Mouse (Mus musculus): ENCODE data around the gene Apoe. TPM values are rescaled to one million over a fixed set of nuclear protein-coding genes. Genes with fewer than 3 reads are reported as not detected.

Apoe gene
- polyA plus RNA-seq (2015; fragmentation: Nextera tagmentation; extraction: Ambion mirVana), result 259 and 340 TPM in 2 replicates

DNA sequence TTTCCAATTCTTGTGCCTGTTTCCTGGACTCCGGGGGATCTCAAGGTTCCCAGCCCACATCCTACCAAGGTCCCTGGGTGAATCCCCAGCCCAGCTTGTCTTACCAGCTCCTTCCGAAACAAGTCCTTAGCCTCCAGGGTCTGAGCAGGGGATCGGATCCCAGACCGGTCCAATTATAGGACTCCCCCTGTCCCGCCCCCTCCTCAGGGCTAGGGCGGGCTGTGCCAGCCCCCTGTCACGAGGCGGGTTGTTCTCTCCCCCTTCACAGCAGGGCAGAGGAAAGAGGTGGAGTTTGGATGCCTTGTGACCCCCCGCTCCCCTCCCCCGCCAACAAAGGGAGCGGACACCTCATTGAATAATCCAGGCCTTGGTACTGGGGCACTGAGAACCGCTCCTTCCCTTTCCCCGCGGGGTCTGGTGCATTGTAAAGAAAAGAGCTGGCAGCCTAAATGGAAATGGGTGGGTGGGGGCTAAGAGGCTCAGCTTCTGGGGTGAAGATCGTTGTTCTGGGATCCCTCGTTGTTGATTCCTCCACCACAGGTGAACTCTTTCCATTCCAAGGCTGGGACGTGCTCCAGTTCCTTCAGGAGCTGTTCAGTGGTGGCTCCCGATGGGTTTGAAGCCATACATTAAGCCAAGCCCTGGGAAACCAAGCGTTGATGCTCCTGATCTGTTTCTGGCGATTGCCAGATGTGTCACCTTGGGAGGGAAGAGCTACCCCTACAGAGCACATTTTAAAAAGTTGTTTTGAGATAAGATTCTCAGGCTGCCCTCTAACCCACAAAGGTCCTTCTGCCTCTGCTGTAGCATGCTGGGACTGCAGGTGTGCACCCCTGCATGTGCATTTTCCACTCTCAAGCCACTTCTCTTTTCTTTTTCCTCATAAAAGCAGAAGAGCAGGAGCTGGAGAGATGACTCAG lies at the start of gene Apoe:
TSS of gene Apoe (minus strand) at position 282 of the 920 bp plus-strand sequence.
- Histone ChIP-seq H3K4me2 (peak within 1 kb of the TSS; percentile 72), H3K9ac (peak within 1 kb of the TSS; percentile 40), H3K36me3 (peaks cover 41% of the 10 kb centered on the region), H3K4me1 (peaks cover 52% of the 10 kb centered on the region), H3K4me3 (replicated peaks) (peak within 1 kb of the TSS; percentile 42), H3K27me3 (no peaks in the 10 kb centered on the region), H3K27ac (peak within 1 kb of the TSS; percentile 60), H3K9me3 (replicated peaks) (no peaks in the 10 kb centered on the region)
- WGBS, result 1% methylated on average over 20 of the region's 20 CpGs
- ATAC-seq (replicated peaks; ENCODE audit: low FRiP score), result peak; percentile 44; the same call in 1 of the 2 replicates

DNA sequence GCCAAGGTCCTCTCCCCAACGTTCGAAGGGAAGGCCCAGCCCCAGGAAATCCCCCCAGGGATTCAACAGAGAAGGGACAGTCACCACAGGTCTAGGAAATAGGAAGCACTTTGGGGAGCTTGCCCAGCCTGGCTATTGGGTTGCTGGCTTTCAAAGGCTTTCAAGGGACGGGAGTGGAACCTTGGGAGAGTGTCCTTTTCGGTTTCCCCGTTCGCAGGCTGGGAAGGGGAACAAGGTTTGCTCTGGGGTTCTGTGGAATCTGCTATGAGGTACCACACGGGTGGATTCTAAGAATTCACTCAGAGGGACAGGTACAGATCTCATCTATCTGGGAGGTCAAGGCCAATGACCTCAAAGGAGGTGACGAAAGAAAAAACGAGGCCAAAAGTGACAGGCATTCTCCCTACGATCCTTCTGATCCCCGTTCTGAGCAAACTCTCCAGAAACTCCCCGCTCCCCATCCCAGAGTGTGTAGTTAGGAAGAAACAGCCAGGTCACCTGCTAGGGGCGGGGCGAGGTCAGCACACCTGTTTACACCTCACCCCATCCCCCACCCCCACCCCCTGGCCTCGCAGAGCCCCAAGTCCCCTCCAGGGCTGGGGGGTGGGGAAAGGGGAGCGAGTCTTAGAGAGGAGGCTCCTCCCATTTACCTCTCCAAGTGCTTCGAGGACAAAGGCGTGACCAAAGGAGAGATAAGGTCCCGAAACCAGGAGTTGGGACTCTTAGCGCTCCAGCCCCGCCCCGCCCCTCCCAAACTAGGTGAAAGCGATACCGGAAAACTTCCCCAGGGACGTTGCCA lies 48.6 kb upstream of the Apoe start:
- WGBS, result 5% methylated on average over 25 of the region's 25 CpGs
- H3K4me3 ChIP-seq (replicated peaks), result peak overlapping the region; percentile 74
- H3K4me1 ChIP-seq, result peaks cover 68% of the 10 kb centered on the region
- H3K9ac ChIP-seq, result peak overlapping the region; percentile 77
- no peak for ATAC-seq (replicated peaks; ENCODE audit: low FRiP score)
- no peaks in the 10 kb centered on the region for H3K9me3 ChIP-seq (replicated peaks)
- peak overlapping the region; percentile 87 for H3K27ac ChIP-seq
- H3K36me3 ChIP-seq, result peaks cover 19% of the 10 kb centered on the region
- peak overlapping the region; percentile 88 for H3K4me2 ChIP-seq
- H3K27me3 ChIP-seq, result no peaks in the 10 kb centered on the region

DNA sequence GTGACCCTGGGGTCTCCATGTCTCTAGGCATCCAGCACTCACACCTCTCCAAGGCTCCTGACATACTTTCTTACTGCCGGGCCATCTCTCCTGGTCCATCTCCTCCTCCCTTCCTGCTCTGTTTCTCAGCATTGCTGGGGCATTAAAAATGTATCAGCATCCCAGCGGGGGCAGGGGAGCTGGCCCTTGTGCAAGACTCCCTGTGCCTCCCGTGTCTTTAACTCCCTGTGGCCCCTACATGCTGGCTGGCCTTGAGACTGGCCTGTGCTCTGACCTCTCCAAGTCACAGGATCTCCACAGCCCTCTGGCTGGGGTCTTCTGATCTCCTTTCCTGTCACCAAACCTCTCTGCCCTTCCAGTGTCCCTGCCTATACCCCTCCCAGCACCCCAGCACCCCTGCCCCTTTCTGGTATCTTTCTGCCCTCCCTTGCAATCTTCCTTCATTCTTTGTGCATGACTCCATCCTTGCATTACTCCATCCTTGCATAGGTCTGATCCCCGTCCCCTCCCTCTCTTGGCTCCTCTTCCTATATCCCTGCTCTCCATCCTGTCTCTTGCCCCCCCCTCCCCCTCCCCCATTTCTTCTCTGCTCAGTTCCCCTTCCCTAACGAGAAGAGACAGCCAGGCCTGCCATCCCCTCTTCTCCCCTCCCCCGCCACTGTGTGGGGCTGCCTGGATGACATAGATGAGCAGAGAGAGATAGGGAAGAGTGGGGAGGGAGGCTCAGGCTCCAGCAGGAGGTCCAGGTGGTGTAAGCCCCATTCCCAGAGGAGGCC lies 47.6 kb upstream of the Apoe start:
- H3K27me3 ChIP-seq, result no peaks in the 10 kb centered on the region

DNA sequence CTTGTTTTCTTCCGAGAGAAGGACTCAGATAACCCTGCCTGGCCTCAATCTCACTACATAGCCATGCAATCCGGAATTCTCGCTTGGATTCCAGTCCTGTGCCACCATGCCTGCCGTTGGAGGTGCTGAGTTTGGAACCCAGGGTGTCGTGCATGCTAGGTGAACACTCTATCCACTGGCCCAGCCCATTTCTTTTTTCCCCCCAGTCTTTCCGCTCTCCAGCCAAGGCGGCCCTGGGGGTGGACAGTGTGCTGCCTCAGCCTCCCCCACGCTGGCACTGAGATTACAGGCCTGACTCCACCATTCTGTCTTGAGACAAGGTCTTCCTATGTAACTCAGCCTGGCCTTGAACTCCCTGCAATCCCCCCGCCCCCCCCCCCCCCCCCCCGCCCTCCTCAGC lies 47.0 kb upstream of the Apoe start:
- no peaks in the 10 kb centered on the region for H3K9me3 ChIP-seq (replicated peaks)
- H3K27ac ChIP-seq, result peak overlapping the region; percentile 83; the same call in 1 of the 2 replicates
- H3K36me3 ChIP-seq, result peaks cover 33% of the 10 kb centered on the region
- H3K4me2 ChIP-seq, result peak overlapping the region; percentile 88
- H3K4me3 ChIP-seq (replicated peaks), result no peak overlapping the region
- 65% methylated on average over 8 of the region's 10 CpGs for WGBS
- no peaks in the 10 kb centered on the region for H3K27me3 ChIP-seq
- H3K9ac ChIP-seq, result no peak overlapping the region
- no peak for ATAC-seq (replicated peaks; ENCODE audit: low FRiP score)
- peaks cover 82% of the 10 kb centered on the region for H3K4me1 ChIP-seq

More for the DNA sequence above, 47.6 kb upstream of the Apoe start:
- Histone ChIP-seq H3K4me1 (peaks cover 78% of the 10 kb centered on the region), H3K9me3 (replicated peaks) (no peaks in the 10 kb centered on the region), H3K27ac (peak overlapping the region; percentile 87), H3K4me3 (replicated peaks) (peak overlapping the region; percentile 74), H3K36me3 (peaks cover 27% of the 10 kb centered on the region), H3K4me2 (peak overlapping the region; percentile 88), H3K9ac (peak overlapping the region; percentile 77; the same call in 1 of the 2 replicates)
- 22% methylated on average over 6 of the region's 6 CpGs for WGBS
- ATAC-seq (replicated peaks; ENCODE audit: low FRiP score), result no peak

DNA sequence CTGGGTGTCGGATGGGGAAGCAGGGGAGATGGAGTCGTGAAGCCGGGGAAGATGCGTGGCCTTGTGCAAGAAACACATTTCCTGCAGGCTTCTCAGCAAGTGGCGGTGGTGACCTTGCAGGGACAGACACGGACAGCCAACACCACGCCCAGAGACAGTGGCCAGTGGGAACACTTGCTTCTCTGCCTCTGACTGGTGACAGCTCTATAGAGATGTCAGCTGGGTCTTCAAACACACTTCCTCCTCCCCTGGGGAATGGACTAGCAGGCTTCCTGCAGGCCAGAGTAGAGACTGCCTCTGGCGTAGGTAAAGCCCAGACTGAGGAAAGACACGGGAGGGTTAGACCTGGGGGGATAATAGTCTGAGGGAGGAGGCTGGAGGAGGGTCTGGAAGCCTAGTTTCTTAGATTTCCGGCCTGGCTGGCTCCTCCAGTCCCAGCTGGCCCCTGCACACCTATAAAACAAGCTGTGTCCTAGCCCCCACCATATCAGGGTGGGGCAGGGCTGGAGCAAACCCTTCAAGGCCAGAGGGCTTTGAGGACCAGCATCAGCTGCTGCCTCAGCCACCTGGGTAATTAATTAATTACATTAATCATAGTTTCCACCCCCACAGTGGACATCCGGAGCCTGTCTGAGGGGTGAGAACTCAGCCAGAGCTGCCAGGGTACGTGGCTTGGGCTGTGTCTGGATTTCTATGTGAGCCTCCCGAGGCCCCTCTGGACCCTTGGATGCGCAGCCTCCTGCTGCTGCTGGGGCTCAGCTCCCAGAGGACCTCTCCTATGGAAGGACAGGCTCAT lies 45.8 kb upstream of the Apoe start:
- no peaks in the 10 kb centered on the region for H3K27me3 ChIP-seq
- H3K36me3 ChIP-seq, result peaks cover 45% of the 10 kb centered on the region
- H3K4me3 ChIP-seq (replicated peaks), result 0 out of 2 replicates have a peak overlapping the region, but pooled peaks have one; percentile 7
- H3K4me1 ChIP-seq, result peaks cover 80% of the 10 kb centered on the region
- H3K9ac ChIP-seq, result no peak overlapping the region
- H3K27ac ChIP-seq, result peak overlapping the region; percentile 83
- 37% methylated on average over 14 of the region's 14 CpGs for WGBS
- ATAC-seq (replicated peaks; ENCODE audit: low FRiP score), result no peak
- peak overlapping the region; percentile 88 for H3K4me2 ChIP-seq
- H3K9me3 ChIP-seq (replicated peaks), result no peaks in the 10 kb centered on the region

DNA sequence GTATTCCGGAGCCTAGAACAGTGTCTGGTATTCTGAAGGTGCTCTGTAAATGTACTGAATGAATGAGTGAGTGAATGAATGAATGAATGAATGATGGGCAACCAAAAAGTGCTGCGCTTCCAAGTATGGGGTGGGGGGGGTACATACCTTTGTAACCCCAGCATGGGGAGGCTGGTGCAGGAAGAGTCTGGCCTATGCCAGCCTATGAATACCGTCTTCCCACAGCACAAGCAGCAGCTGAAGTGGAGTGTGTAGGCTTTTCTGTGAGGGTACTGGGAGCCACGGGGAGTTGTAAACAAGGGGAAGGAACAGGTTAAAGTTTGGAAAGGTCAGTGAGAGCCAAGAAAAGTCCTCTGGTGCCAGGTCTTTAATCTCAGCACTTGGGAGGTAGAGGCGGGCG lies 44.8 kb upstream of the Apoe start:
- H3K4me1 ChIP-seq, result peaks cover 80% of the 10 kb centered on the region
- no peak overlapping the region for H3K27ac ChIP-seq
- 81% methylated on average over 6 of the region's 6 CpGs for WGBS

DNA sequence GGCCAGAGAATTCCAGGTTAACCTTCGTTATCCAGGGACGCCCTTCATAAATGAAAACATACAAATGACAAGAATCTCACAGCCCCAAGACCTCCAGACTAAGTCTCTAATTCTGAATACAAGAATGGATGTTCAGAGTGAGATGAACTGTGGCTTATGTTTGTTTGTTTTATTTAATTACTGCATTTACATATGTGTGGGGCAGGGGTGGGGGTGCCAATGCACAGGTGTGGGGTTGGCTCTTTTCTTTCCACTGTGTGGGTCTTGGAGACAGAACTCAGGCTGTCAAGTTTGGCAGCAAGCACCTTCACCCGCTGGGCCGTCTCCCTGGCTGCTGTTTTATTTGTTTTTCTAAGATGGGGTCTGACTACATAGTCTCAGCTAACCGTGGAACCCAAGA lies 43.5 kb upstream of the Apoe start:
- no peak for ATAC-seq (replicated peaks; ENCODE audit: low FRiP score)
- H3K4me1 ChIP-seq, result peaks cover 73% of the 10 kb centered on the region
- no peak overlapping the region for H3K4me3 ChIP-seq (replicated peaks)
- no peak overlapping the region for H3K9ac ChIP-seq
- 39% methylated on average over 5 of the region's 5 CpGs for WGBS
- peak overlapping the region; percentile 80 for H3K27ac ChIP-seq
- no peaks in the 10 kb centered on the region for H3K27me3 ChIP-seq
- H3K9me3 ChIP-seq (replicated peaks), result no peaks in the 10 kb centered on the region
- no peak overlapping the region for H3K4me2 ChIP-seq
- H3K36me3 ChIP-seq, result peaks cover 58% of the 10 kb centered on the region

More for the DNA sequence above, 44.8 kb upstream of the Apoe start:
- no peak overlapping the region for H3K4me3 ChIP-seq (replicated peaks)
- no peaks in the 10 kb centered on the region for H3K27me3 ChIP-seq
- no peak overlapping the region for H3K4me2 ChIP-seq
- H3K9me3 ChIP-seq (replicated peaks), result no peaks in the 10 kb centered on the region
- H3K9ac ChIP-seq, result no peak overlapping the region
- H3K36me3 ChIP-seq, result peaks cover 49% of the 10 kb centered on the region
- ATAC-seq (replicated peaks; ENCODE audit: low FRiP score), result no peak

DNA sequence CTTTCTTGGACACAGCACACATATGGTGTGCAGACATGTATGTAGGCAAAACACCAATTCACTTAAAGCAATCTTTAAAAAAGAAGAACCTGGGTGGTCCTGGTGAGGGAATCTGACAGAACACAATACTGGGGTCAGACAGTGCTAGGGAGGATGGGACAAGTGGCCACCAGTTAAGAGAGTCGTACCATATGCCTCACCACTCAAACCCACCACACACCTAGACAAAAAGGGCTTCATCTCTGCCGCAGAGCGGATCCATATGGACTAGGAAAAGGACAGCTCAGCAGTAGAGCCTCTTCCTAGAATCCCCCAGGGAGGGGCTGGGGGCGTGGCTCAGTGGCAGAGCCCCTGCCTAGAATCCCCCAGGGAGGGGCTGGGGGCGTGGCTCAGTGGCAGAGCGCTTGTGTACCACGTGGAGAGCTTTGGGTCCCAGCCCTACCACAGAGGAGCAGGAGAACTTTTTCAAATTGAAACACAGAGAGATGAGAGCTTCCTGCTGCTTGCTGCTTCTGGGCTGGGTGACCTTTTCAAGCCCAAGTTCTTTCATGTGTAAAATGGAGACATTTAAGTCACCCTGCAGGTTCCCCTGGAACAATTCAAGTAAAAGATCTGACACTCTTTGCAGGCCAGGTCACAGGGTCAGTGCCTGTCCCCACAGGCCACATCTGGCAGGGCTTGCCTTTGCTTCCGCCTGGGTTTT lies 42.5 kb upstream of the Apoe start:
- no peaks in the 10 kb centered on the region for H3K27me3 ChIP-seq
- 0 out of 2 replicates have a peak overlapping the region, but pooled peaks have one; percentile 4 for H3K4me3 ChIP-seq (replicated peaks)
- peaks cover 68% of the 10 kb centered on the region for H3K36me3 ChIP-seq
- H3K9ac ChIP-seq, result no peak overlapping the region
- ATAC-seq (replicated peaks; ENCODE audit: low FRiP score), result peak; percentile 62
- peak overlapping the region; percentile 16; the same call in 1 of the 2 replicates for H3K4me2 ChIP-seq
- no peaks in the 10 kb centered on the region for H3K9me3 ChIP-seq (replicated peaks)
- WGBS, result 14% methylated on average over 8 of the region's 8 CpGs
- H3K4me1 ChIP-seq, result peaks cover 69% of the 10 kb centered on the region
- peak overlapping the region; percentile 80 for H3K27ac ChIP-seq

DNA sequence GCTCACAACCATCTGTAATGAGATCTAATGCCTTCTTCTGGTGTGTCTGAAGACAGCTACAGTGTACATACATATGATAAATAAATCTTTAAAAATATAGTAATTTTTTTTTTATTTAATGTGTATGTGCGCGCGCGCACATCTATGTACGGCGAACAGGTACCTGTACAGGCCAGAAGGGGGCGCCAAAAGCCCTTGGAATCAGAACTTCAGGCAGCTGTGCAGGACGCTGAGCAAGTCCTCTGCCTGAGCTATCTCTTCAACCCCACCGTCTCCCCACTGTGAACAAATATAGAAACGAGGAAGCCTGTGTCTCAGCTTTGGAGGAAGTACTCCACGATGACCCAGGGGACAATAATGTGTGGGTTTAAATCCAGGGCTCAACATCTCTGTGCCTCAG lies 41.3 kb upstream of the Apoe start:
- no peak overlapping the region for H3K9ac ChIP-seq
- H3K4me3 ChIP-seq (replicated peaks), result no peak overlapping the region
- H3K27ac ChIP-seq, result 0 out of 2 replicates have a peak overlapping the region, but pooled peaks have one; percentile 80
- no peaks in the 10 kb centered on the region for H3K27me3 ChIP-seq
- no peaks in the 10 kb centered on the region for H3K9me3 ChIP-seq (replicated peaks)
- no peak overlapping the region for H3K4me2 ChIP-seq
- 91% methylated on average over 11 of the region's 11 CpGs for WGBS
- peaks cover 78% of the 10 kb centered on the region for H3K36me3 ChIP-seq
- H3K4me1 ChIP-seq, result peaks cover 61% of the 10 kb centered on the region
- ATAC-seq (replicated peaks; ENCODE audit: low FRiP score), result no peak

DNA sequence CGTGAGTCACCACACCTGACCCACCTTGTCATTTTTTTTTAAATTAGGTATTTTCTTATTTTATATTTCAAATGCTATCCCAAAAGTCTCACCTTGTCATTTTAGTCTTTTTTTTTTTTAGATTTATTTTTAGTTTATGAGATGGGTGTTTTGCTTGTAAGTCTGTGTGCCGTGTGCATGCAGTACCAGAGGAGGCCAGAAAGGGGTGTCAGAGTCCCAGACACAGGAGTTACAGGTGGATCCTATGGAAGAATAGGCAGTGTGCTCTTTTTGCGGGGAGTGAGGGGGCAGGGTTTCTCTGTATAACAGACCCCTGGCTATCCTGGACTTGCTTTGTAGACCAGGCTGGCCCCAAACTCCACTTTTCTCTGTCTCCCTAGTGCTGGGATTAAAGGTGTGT lies 39.8 kb upstream of the Apoe start:
- H3K27ac ChIP-seq, result no peak overlapping the region
- no peak for ATAC-seq (replicated peaks; ENCODE audit: low FRiP score)
- no peak overlapping the region for H3K4me3 ChIP-seq (replicated peaks)
- no peaks in the 10 kb centered on the region for H3K9me3 ChIP-seq (replicated peaks)
- no peak overlapping the region for H3K9ac ChIP-seq
- H3K4me2 ChIP-seq, result no peak overlapping the region
- no peaks in the 10 kb centered on the region for H3K27me3 ChIP-seq
- peaks cover 46% of the 10 kb centered on the region for H3K4me1 ChIP-seq
- H3K36me3 ChIP-seq, result peaks cover 83% of the 10 kb centered on the region
- 89% methylated on average over 3 of the region's 3 CpGs for WGBS
